Mouse (Mus musculus) CH12.LX (cell line): ENCODE measurements around the gene Hamp2. TPM values are rescaled to one million over a fixed set of nuclear protein-coding genes. Genes with fewer than 3 reads are reported as not detected.

Experiments
- DNase-seq: peaks from one replicate; pipeline ENCODE4 v3.0.0-alpha.2; 2013; ENCODE audit errors: extremely low read depth
- H3K27ac ChIP-seq: 2 replicates; pipeline ENCODE4 v1.5.1; 2012; ENCODE audit warnings: low read depth, mild to moderate bottlenecking, control low read depth, moderate library complexity; ENCODE audit not compliant: insufficient read depth
- H3K27me3 ChIP-seq: replicated peaks from 2 replicates; pipeline ENCODE3; 2012; ENCODE audit warnings: inconsistent platforms
- H3K36me3 ChIP-seq, 2 experiments: replicated peaks in 1 of 2; 2 replicates each; pipeline versions ENCODE3 to v1.6.1; 2012; ENCODE audit warnings: inconsistent platforms in 1 of 2, low read length in 1 of 2, mild to moderate bottlenecking in 1 of 2, mixed read lengths in 1 of 2, moderate library complexity in 1 of 2; ENCODE audit not compliant: control insufficient read depth in 1 of 2, insufficient read depth in 1 of 2
- H3K4me1 ChIP-seq, 2 experiments: 2 replicates each; pipeline ENCODE4 v1.6.1; 2012; ENCODE audit warnings: inconsistent platforms in 1 of 2, moderate library complexity in 1 of 2; ENCODE audit not compliant: insufficient read depth in 2 of 2, control insufficient read depth in 1 of 2
- H3K4me2 ChIP-seq: 2 replicates; pipeline ENCODE4 v1.6.1; 2012; ENCODE audit warnings: low read depth, mild to moderate bottlenecking, control low read depth; ENCODE audit not compliant: poor library complexity, insufficient read depth, severe bottlenecking
- H3K4me3 ChIP-seq, 3 experiments: fragments of 150-350 bp in 1 of 3; sonication (generic) in 1 of 3; replicated peaks in 1 of 3; 2 replicates each; pipeline versions ENCODE3 to v1.5.1; 2011 to 2012; ENCODE audit warnings: low read depth in 2 of 3, low read length in 2 of 3, mild to moderate bottlenecking in 2 of 3, moderate library complexity in 2 of 3, control low read depth in 1 of 3, improper control_type of control experiment in 1 of 3, inconsistent platforms in 1 of 3, mixed read lengths in 1 of 3; ENCODE audit not compliant: poor library complexity in 1 of 3
- H3K79me2 ChIP-seq: replicated peaks from 2 replicates; pipeline ENCODE4 v1.6.1; 2012; ENCODE audit warnings: mild to moderate bottlenecking, moderate library complexity; ENCODE audit not compliant: control insufficient read depth, poor library complexity, insufficient read depth, severe bottlenecking; ENCODE audit errors: extremely low read depth
- H3K9ac ChIP-seq: 2 replicates; pipeline ENCODE4 v1.6.1; 2012; ENCODE audit warnings: low read depth, mild to moderate bottlenecking, control low read depth, moderate library complexity; ENCODE audit not compliant: insufficient read depth
- H3K9me3 ChIP-seq: replicated peaks from 2 replicates; pipeline ENCODE3; 2012; ENCODE audit warnings: low read length, inconsistent platforms, mixed read lengths
- BHLHE40 ChIP-seq: IDR thresholded peaks from 2 replicates; pipeline ENCODE4 v1.6.1; 2011; ENCODE audit warnings: mild to moderate bottlenecking, low read depth, low read length, improper control_type of control experiment
- CHD1 ChIP-seq: IDR thresholded peaks from 2 replicates; pipeline ENCODE4 v1.6.1; 2012; ENCODE audit warnings: low read depth, low read length, improper control_type of control experiment, inconsistent platforms
- CHD2 ChIP-seq: IDR thresholded peaks from 2 replicates; pipeline ENCODE4 v1.6.1; 2011; ENCODE audit warnings: low read length, improper control_type of control experiment
- CTCF ChIP-seq, 2 experiments: IDR thresholded peaks in 1 of 2; conservative IDR thresholded peaks in 1 of 2; 2 replicates each; pipeline ENCODE4 v1.5.1; 2011 to 2012; ENCODE audit warnings: low read depth in 2 of 2, low read length in 2 of 2, improper control_type of control experiment in 1 of 2, inconsistent platforms in 1 of 2, mild to moderate bottlenecking in 1 of 2, moderate library complexity in 1 of 2
- EP300 ChIP-seq: IDR thresholded peaks from 2 replicates; pipeline ENCODE4 v1.6.1; 2011; ENCODE audit warnings: low read length, improper control_type of control experiment
- GABPA ChIP-seq: IDR thresholded peaks from 2 replicates; pipeline ENCODE4 v1.6.1; 2012; ENCODE audit warnings: low read depth, low read length, improper control_type of control experiment, inconsistent platforms; ENCODE audit not compliant: insufficient replicate concordance
- HCFC1 ChIP-seq: IDR thresholded peaks from 2 replicates; pipeline ENCODE4 v1.6.1; 2012; ENCODE audit warnings: low read depth, mild to moderate bottlenecking, inconsistent platforms, low read length, improper control_type of control experiment
- JUN ChIP-seq: IDR thresholded peaks from 2 replicates; pipeline ENCODE4 v1.6.1; 2011; ENCODE audit warnings: low read depth, mild to moderate bottlenecking, low read length, improper control_type of control experiment, moderate library complexity; ENCODE audit not compliant: insufficient read depth
- JUND ChIP-seq: conservative IDR thresholded peaks from 2 replicates; pipeline ENCODE4 v1.6.1; 2011; ENCODE audit warnings: low read depth, low read length, improper control_type of control experiment
- KAT2A ChIP-seq: IDR thresholded peaks from 2 replicates; pipeline ENCODE4 v1.6.1; 2012; ENCODE audit warnings: low read length, improper control_type of control experiment, inconsistent platforms; ENCODE audit not compliant: insufficient replicate concordance
- MAFK ChIP-seq: IDR thresholded peaks from 2 replicates; pipeline ENCODE4 v1.6.1; 2011; ENCODE audit warnings: low read length, improper control_type of control experiment; ENCODE audit not compliant: insufficient replicate concordance
- MAX ChIP-seq: IDR thresholded peaks from 2 replicates; pipeline ENCODE4 v1.6.1; 2011; ENCODE audit warnings: low read length, improper control_type of control experiment
- MEF2A ChIP-seq: IDR thresholded peaks from 2 replicates; pipeline ENCODE4 v1.6.1; 2014; ENCODE audit warnings: low read depth, mild to moderate bottlenecking, inconsistent platforms, low read length, improper control_type of control experiment, borderline replicate concordance
- MYC ChIP-seq: IDR thresholded peaks from 2 replicates; pipeline ENCODE4 v1.6.1; 2011; ENCODE audit warnings: low read depth, mild to moderate bottlenecking, improper control_type of control experiment, low read length
- NELFE ChIP-seq: IDR thresholded peaks from 2 replicates; pipeline ENCODE4 v1.6.1; 2011; ENCODE audit warnings: low read depth, low read length, improper control_type of control experiment
- PAX5 ChIP-seq: IDR thresholded peaks from 2 replicates; pipeline ENCODE4 v1.6.1; 2012; ENCODE audit warnings: low read length, inconsistent platforms, mixed read lengths
- POLR2A ChIP-seq: IDR thresholded peaks from 2 replicates; pipeline ENCODE4 v1.6.1; 2011; ENCODE audit warnings: low read depth, mild to moderate bottlenecking, improper control_type of control experiment, low read length
- RAD21 ChIP-seq: IDR thresholded peaks from 2 replicates; pipeline ENCODE4 v1.6.1; 2011; ENCODE audit warnings: low read depth, mild to moderate bottlenecking, low read length, improper control_type of control experiment, moderate library complexity
- RCOR1 ChIP-seq: conservative IDR thresholded peaks from 2 replicates; pipeline ENCODE4 v1.6.1; 2012; ENCODE audit warnings: low read depth, mild to moderate bottlenecking, inconsistent platforms, low read length, improper control_type of control experiment
- SMC3 ChIP-seq: IDR thresholded peaks from 2 replicates; pipeline ENCODE4 v1.6.1; 2011; ENCODE audit warnings: low read depth, low read length, improper control_type of control experiment
- TBP ChIP-seq: conservative IDR thresholded peaks from 2 replicates; pipeline ENCODE4 v1.6.1; 2011; ENCODE audit warnings: low read depth, low read length, improper control_type of control experiment
- UBTF ChIP-seq: IDR thresholded peaks from 2 replicates; pipeline ENCODE4 v1.6.1; 2012; ENCODE audit warnings: low read depth, mild to moderate bottlenecking, inconsistent platforms, low read length, improper control_type of control experiment, moderate library complexity
- USF1 ChIP-seq: IDR thresholded peaks from 2 replicates; pipeline ENCODE4 v1.6.1; 2014; ENCODE audit warnings: low read depth, mild to moderate bottlenecking, inconsistent platforms, low read length, improper control_type of control experiment
- USF2 ChIP-seq: conservative IDR thresholded peaks from 2 replicates; pipeline ENCODE4 v1.6.1; 2011; ENCODE audit warnings: low read depth, low read length, improper control_type of control experiment
- ZC3H11A ChIP-seq: IDR thresholded peaks from 2 replicates; pipeline ENCODE4 v1.6.1; 2012; ENCODE audit warnings: low read depth, mild to moderate bottlenecking, inconsistent platforms, low read length, improper control_type of control experiment
- ZKSCAN1 ChIP-seq: IDR thresholded peaks from 2 replicates; pipeline ENCODE4 v1.6.1; 2012; ENCODE audit warnings: low read depth, inconsistent platforms, low read length, improper control_type of control experiment, borderline replicate concordance
- ZMIZ1 ChIP-seq: IDR thresholded peaks from 2 replicates; pipeline ENCODE4 v1.6.1; 2012; ENCODE audit warnings: low read depth, mild to moderate bottlenecking, inconsistent platforms, low read length, improper control_type of control experiment
- ZNF384 ChIP-seq: IDR thresholded peaks from 2 replicates; pipeline ENCODE4 v1.6.1; 2012; ENCODE audit warnings: low read depth, low read length, improper control_type of control experiment, inconsistent platforms
- dilution Hi-C: fragments of 300-500 bp; cut with MboI; formaldehyde crosslinking; loops from 2 replicates; pipeline ENCODE4 v1.14.3; 2020; ENCODE audit warnings: low sequenced_read_pairs; ENCODE audit not compliant: extremely low pct_unique_long_range_greater_than_20kb, extremely low pct_ligation_motif_present
- in situ Hi-C: fragments of 300-500 bp; cut with MboI; formaldehyde crosslinking; loops from 3 replicates; pipeline ENCODE4 v1.14.3; 2019; ENCODE audit warnings: low sequenced_read_pairs, low pct_ligation_motif_present, low pct_unique_long_range_greater_than_20kb, mixed read lengths
- polyA plus RNA-seq: library from polyadenylated mRNA; unstranded; fragments of >175 nt; gene quantifications from 2 replicates; pipeline ENCODE4 v1.2.1, GENCODE M21; 2012; ENCODE audit warnings: low read depth; ENCODE audit not compliant: insufficient read length
- total RNA-seq, 2 experiments: library from RNA; depleted of rRNA; stranded (reverse); fragments of 300-350 nt in 1 of 2; fragments of >200 nt in 1 of 2; gene quantifications; 2 replicates each; pipeline ENCODE4 v1.2.3; 2012 to 2014

Gene Hamp2
- total and polyA plus RNA-seq, 3 experiments, result not detected

DNA sequence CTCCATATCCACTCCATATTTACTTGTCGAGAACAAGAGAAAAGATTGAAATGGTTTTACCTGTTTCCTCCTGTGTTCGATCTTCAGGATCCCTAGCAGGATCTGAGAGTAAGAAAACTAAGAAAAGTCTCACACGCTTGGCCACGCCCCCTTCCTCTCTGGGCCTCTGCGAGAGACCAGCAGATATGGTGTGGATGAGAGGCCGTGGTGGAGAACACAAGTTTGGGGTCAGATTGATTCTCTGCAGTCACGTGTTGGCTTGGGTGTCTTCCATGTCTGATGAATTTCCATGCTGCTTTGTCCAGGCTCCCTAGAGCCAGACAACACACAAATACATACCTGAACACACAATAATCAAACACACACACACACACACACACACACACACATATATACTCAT lies 44.3 kb downstream of the Hamp2 start, which contains the start of gene Cd22:
Gene Cd22 (minus strand): TSS at position 167 of the 400 bp plus-strand sequence.
- in situ Hi-C loops (no loop called here), dilution Hi-C loops (no loop called here)
- Histone ChIP-seq H3K9me3 (peaks cover 10% of the 10 kb centered on the region), H3K9ac (peak within 1 kb of the TSS; percentile 44; the same call in 1 of the 2 replicates), H3K4me2 (peak within 1 kb of the TSS; percentile 58), H3K36me3 (peaks cover 5 to 37% of the 10 kb centered on the region in 2 experiments), H3K4me3 (peak within 1 kb of the TSS; percentile 53 to 79 (median 63)), H3K79me2 (no peaks in the 10 kb centered on the region), H3K27ac (peak within 1 kb of the TSS; percentile 60), H3K4me1 (peaks cover 22 to 61% of the 10 kb centered on the region in 2 experiments), H3K27me3 (no peaks in the 10 kb centered on the region)
- TF ChIP-seq TBP (peak; percentile 60; the same call in 1 of the 2 replicates), NELFE (0 out of 2 replicates have a peak, but pooled peaks have one; percentile 12), ZC3H11A (no peak), MEF2A (0 out of 2 replicates have a peak, but pooled peaks have one; percentile 20), JUND (no peak), CHD2 (no peak), RAD21 (no peak), ZNF384 (no peak), POLR2A (peak; percentile 47), MYC (no peak), MAX (peak; percentile 70), USF1 (peak; percentile 61), GABPA (no peak), EP300 (no peak), BHLHE40 (peak; percentile 78), USF2 (peak; percentile 50; the same call in 1 of the 2 replicates), PAX5 (no peak), UBTF (no peak)
- peak; percentile 82 for DNase-seq

GRCm38 (mm10) chr7:30878950-30879349 lies 45.5 kb downstream of the Hamp2 start:
- in situ Hi-C loops, result loop anchor here (5.0 kb wide), 1 partner anchor 33 kb away; the partner anchor contains the start of gene Mag
- Histone ChIP-seq H3K27ac (no peak overlapping the region), H3K9me3 (no peaks in the 10 kb centered on the region)

More at GRCm38 (mm10) chr7:30878950-30879349, 45.5 kb downstream of the Hamp2 start:
- TF ChIP-seq CHD2 (no peak), KAT2A (no peak), JUN (no peak), UBTF (no peak), BHLHE40 (no peak), JUND (no peak), MAFK (no peak), MEF2A (no peak), HCFC1 (no peak), GABPA (no peak), RCOR1 (no peak), POLR2A (no peak), MAX (no peak), NELFE (no peak), CHD1 (no peak), CTCF (conservative IDR thresholded peaks at IDR 0.05 in 1 of 2, IDR thresholded peaks at IDR 0.05 in 1 of 2; ENCODE audit: low read depth in 2 of 2, low read length in 2 of 2) (no peak), ZC3H11A (no peak), SMC3 (no peak), ZKSCAN1 (no peak), ZMIZ1 (no peak)
- H3K4me1 ChIP-seq, result peaks cover 22 to 66% of the 10 kb centered on the region in 2 experiments
- peaks cover 5 to 45% of the 10 kb centered on the region in 2 experiments for H3K36me3 ChIP-seq
- H3K79me2 ChIP-seq, result no peaks in the 10 kb centered on the region
- H3K9ac ChIP-seq, result peak overlapping the region; percentile 5; the same call in 1 of the 2 replicates
- H3K4me2 ChIP-seq, result peak overlapping the region; percentile 58
- H3K4me3 ChIP-seq, result peak overlapping the region; percentile 53 to 79 (median 63)
- peak; percentile 66 for DNase-seq
- no peaks in the 10 kb centered on the region for H3K27me3 ChIP-seq
- dilution Hi-C loops, result no loop called here
